Mouse (Mus musculus) kidney, adult 2 months (tissue): Measurements from ENCODE around the gene Mylk3. TPM values are rescaled to one million over a fixed set of nuclear protein-coding genes. Genes with fewer than 3 reads are reported as not detected.

ENCODE experiments used
- DNase-seq: peaks from one replicate; pipeline ENCODE4 v3.0.0; 2021
- H3K27ac ChIP-seq: fragments of 200-500 bp; 2 replicates; pipeline ENCODE4 v1.5.1; 2012; ENCODE audit warnings: low read depth, low read length, control low read depth, inconsistent platforms; ENCODE audit not compliant: insufficient read depth
- H3K27me3 ChIP-seq: fragments of 200-500 bp; replicated peaks from 2 replicates; pipeline ENCODE4 v1.6.1; 2012; ENCODE audit warnings: mild to moderate bottlenecking, moderate library complexity, low read length, inconsistent platforms; ENCODE audit not compliant: control insufficient read depth, insufficient read depth
- H3K36me3 ChIP-seq: fragments of 200-500 bp; 2 replicates; pipeline ENCODE4 v1.6.1; 2012; ENCODE audit warnings: mild to moderate bottlenecking, moderate library complexity, low read length, inconsistent platforms; ENCODE audit not compliant: control insufficient read depth, insufficient read depth
- H3K4me1 ChIP-seq: fragments of 200-500 bp; 2 replicates; pipeline ENCODE4 v1.6.1; 2011; ENCODE audit warnings: low read length; ENCODE audit not compliant: control insufficient read depth, insufficient read depth
- H3K4me3 ChIP-seq: fragments of 200-500 bp; 2 replicates; pipeline ENCODE4 v1.5.1; 2011; ENCODE audit warnings: mild to moderate bottlenecking, low read depth, low read length, control low read depth; ENCODE audit not compliant: insufficient read depth
- CTCF ChIP-seq: fragments of 200-500 bp; conservative IDR thresholded peaks from 2 replicates; pipeline ENCODE4 v1.5.1; 2011; ENCODE audit warnings: low read depth, mild to moderate bottlenecking, control low read depth, low read length, moderate library complexity, mixed read lengths; ENCODE audit not compliant: insufficient read depth, insufficient read length
- POLR2A ChIP-seq: fragments of 200-500 bp; IDR thresholded peaks from one replicate; pipeline ENCODE4 v1.6.1; 2011; ENCODE audit warnings: low read depth, low read length, control low read depth
- WGBS: fragments of 180-500 bp; shearing (Covaris S2); methylation state at CpG from one replicate; pipeline ENCODE4 v1.1.7; 2018; 5-methylcytosine and 5-hydroxymethylcytosine counted together
- polyA plus RNA-seq: library from polyadenylated mRNA; depleted of rRNA; stranded (reverse); fragments of >200 nt; gene quantifications from 2 replicates; pipeline ENCODE4 v1.2.3, GENCODE M21; 2012

The Mylk3 gene
- polyA plus RNA-seq, 1 experiment, result 0.77 TPM

- WGBS, result 22% methylated on average over 3 of the region's 3 CpGs
- Histone ChIP-seq H3K4me3 (0 out of 2 replicates have a peak overlapping the region, but pooled peaks have one; percentile 31), H3K36me3 (no peaks in the 10 kb centered on the region), H3K4me1 (peaks cover 27% of the 10 kb centered on the region), H3K27ac (0 out of 2 replicates have a peak overlapping the region, but pooled peaks have one; percentile 16), H3K27me3 (no peaks in the 10 kb centered on the region)
- DNase-seq, result peak; percentile 55
- no peak for TF ChIP-seq POLR2A
- no peak for TF ChIP-seq CTCF
Observed at GRCm38 (mm10) chr8:85430801-85431200, 44.7 kb upstream of the Mylk3 start.

DNA sequence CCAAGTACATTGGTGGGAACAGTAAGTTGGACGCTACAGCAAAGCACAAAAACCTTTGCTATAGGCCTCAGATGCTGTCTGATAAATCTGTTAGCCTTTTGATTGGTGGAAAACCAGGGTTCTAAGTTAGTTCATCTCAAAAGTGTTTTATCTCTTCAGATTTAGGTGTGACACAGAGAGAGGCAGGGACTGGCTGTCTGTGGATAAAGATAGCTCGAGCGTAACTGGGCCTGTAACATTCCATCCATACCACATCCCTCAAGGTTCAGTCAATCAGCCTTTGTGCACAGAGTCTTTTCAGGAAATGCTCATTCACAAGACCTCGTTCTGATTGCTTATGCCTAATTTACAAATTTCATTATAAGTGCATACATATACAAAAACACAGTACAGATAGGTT lies 43.1 kb upstream of the Mylk3 start:
- H3K4me1 ChIP-seq, result peaks cover 28% of the 10 kb centered on the region
- no peaks in the 10 kb centered on the region for H3K36me3 ChIP-seq
- TF ChIP-seq POLR2A, result no peak
- TF ChIP-seq CTCF, result no peak
- no peaks in the 10 kb centered on the region for H3K27me3 ChIP-seq
- 15% methylated on average over 4 of the region's 4 CpGs for WGBS
- H3K4me3 ChIP-seq, result no peak overlapping the region
- DNase-seq, result peak; percentile 45
- H3K27ac ChIP-seq, result peak overlapping the region; percentile 74; the same call in 1 of the 2 replicates

DNA sequence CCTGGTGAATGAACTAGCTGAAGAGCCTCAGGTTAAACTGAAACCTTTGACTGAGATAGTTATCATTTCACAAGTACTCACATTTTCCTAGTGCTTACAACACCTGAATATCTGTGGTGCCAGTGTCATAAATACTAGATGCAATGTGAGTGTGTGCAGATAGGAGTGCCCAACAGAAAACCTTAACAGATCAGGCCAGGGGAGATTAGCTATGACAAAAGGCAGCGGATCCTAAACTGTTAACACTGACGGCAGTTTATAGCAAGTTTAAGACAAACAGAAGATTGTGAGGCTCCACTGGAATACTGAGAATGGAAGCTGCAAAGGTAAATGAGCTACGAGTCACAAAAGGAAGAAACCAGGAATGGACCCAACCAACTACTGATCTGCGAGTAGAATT lies 40.9 kb upstream of the Mylk3 start:
- H3K27ac ChIP-seq, result no peak overlapping the region
- no peak for TF ChIP-seq POLR2A
- no peak for TF ChIP-seq CTCF
- peaks cover 24% of the 10 kb centered on the region for H3K4me1 ChIP-seq
- H3K27me3 ChIP-seq, result no peaks in the 10 kb centered on the region
- no peak overlapping the region for H3K4me3 ChIP-seq
- no peaks in the 10 kb centered on the region for H3K36me3 ChIP-seq
- WGBS, result 78% methylated on average over 4 of the region's 4 CpGs
- no peak for DNase-seq

DNA sequence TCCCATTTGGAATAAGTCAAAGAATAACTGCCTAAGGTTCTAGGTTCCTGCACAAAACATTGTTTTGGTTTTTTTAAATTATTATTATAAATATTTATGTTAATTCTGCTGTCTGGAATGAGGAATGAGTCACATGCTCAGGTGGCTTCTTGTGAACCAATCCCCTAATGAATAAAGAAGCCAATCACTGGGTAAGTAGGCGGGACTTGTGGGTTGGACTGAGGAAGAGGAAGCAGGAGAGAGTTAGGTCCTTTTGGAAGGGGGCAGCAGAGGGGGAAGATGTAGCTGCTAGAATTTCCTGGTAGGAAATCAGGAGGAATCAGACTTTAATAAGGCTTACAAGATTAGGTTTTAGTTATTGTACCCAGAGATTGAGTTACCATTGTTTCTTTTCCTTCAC lies 35.2 kb upstream of the Mylk3 start:
- DNase-seq, result no peak
- no peak for TF ChIP-seq POLR2A
- TF ChIP-seq CTCF, result no peak
- Histone ChIP-seq H3K4me3 (no peak overlapping the region), H3K27ac (no peak overlapping the region), H3K36me3 (no peaks in the 10 kb centered on the region), H3K4me1 (peaks cover 4% of the 10 kb centered on the region), H3K27me3 (no peaks in the 10 kb centered on the region)
- WGBS, result 100% methylated on average over 1 of the region's 1 CpGs

DNA sequence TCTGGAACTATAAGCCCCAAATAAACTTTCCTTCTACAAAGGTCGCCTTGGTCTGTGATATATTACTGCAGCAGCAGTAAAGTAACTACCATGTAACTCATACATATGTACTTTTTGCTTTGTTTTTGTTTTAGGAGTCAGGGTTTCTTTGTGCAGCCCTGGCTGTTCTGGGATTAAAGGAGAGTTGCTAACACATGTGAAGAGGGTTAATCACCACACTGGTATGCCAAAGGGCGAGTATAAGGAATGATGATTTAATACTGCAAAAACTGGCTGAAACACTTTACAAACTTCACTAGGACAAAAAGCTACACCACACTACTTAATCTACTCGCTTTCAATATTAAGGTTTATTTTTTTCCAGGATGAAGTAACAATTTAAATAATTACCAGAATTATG lies 22.4 kb upstream of the Mylk3 start:
- H3K4me3 ChIP-seq, result no peak overlapping the region
- WGBS, result 74% methylated on average over 3 of the region's 3 CpGs
- H3K36me3 ChIP-seq, result no peaks in the 10 kb centered on the region; the same call in 1 of the 2 replicates
- TF ChIP-seq POLR2A (no peak), CTCF (no peak)
- no peak overlapping the region for H3K27ac ChIP-seq
- no peaks in the 10 kb centered on the region for H3K27me3 ChIP-seq
- no peak for DNase-seq
- H3K4me1 ChIP-seq, result 0 out of 2 replicates have a peak, but pooled peaks cover 2% of the 10 kb centered on the region

DNA sequence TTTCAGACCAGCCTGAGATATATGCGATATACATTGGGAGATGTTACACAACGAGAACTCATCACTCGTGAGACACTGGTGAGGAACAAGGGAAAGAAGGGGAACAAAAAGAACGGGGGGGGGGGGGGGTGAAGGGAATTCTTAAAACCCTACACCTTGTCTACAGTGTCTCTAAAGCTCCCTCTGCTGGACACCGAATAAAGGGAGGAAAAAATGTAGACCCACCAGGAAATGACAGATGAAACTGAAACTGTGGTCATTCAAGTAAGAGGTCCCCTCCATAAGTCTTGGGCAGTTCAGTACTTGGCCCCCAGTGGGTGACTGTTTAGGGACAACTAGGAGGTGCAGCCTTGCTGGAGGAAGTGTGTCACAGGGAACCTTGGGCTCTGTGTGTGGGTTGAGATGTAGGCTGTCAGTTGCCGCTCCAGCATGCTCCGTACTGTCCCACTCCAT lies 21.9 kb upstream of the Mylk3 start:
- peak; percentile 57 for DNase-seq
- Histone ChIP-seq H3K36me3 (no peaks in the 10 kb centered on the region; the same call in 1 of the 2 replicates), H3K4me1 (0 out of 2 replicates have a peak, but pooled peaks cover 2% of the 10 kb centered on the region), H3K27ac (no peak overlapping the region), H3K27me3 (no peaks in the 10 kb centered on the region), H3K4me3 (no peak overlapping the region)
- TF ChIP-seq POLR2A, result no peak
- TF ChIP-seq CTCF, result 0 out of 2 replicates have a peak, but pooled peaks have one; percentile 10
- 56% methylated on average over 7 of the region's 7 CpGs for WGBS

- no peaks in the 10 kb centered on the region for H3K4me1 ChIP-seq
- no peak for TF ChIP-seq CTCF
- TF ChIP-seq POLR2A, result no peak
- no peak overlapping the region for H3K4me3 ChIP-seq
- WGBS, result 78% methylated on average over 10 of the region's 10 CpGs
- DNase-seq, result no peak
- H3K36me3 ChIP-seq, result no peaks in the 10 kb centered on the region
- no peak overlapping the region for H3K27ac ChIP-seq
- H3K27me3 ChIP-seq, result no peaks in the 10 kb centered on the region
Observed at GRCm38 (mm10) chr8:85405961-85406360, 19.8 kb upstream of the Mylk3 start.
